12 mouse cellular contexts compared by ENCODE assay signal in genomic region chr5:100424252-100424651, GRCm38 (mm10). TPM values are rescaled to one million over a fixed set of nuclear protein-coding genes. Genes with fewer than 3 reads are reported as not detected.
DNase-seq lines count a peak whose midpoint lies in the region; ATAC-seq and TF ChIP-seq lines count a peak whose summit lies in the region.
"Had no signal": no experiment of that assay in that cellular context is flagged by ENCODE, and none has a peak within 500 bp of the region (broad histone marks: within the 10 kb centered on the region; RNA-seq: fewer than 3 reads in every experiment).

No protein-coding gene starts in this region.

- DNase-seq in heart, postnatal 10 days: no peak
- DNase-seq in limb, embryonic 14.5 days (ENCODE audit: low spot score): no peak
- DNase-seq in urinary bladder, postnatal 36 days (ENCODE audit: low spot score in 2 of 2): no peak
- no peak for DNase-seq in frontal cortex, postnatal 36 days (ENCODE audit: low spot score in 2 of 2)
- DNase-seq in thymus, adult 2 months: no peak
- DNase-seq: adrenal gland, postnatal 10 days; cerebellum, postnatal 25 days; kidney, postnatal 25 days; lung, postnatal 10 days had no signal

- intact Hi-C loops in heart, postnatal 10 days (cut with DNase I): no loop called here

- peaks cover 43% of the 10 kb centered on the region for H3K36me3 ChIP-seq in heart, embryonic 16.5 days (ENCODE audit: control insufficient read depth, insufficient read depth)
- H3K36me3 ChIP-seq in E14TG2a.4 (ENCODE audit: insufficient read depth, low read length): peaks cover 93% of the 10 kb centered on the region
- H3K36me3 ChIP-seq in forebrain, embryonic 15.5 days: peaks cover 78% of the 10 kb centered on the region
- H3K36me3 ChIP-seq in limb, embryonic 14.5 days (ENCODE audit: control insufficient read depth, insufficient read depth, low read length): peaks cover 83% of the 10 kb centered on the region
- peaks cover 21% of the 10 kb centered on the region for H3K36me3 ChIP-seq in thymus, adult 2 months (ENCODE audit: control insufficient read depth, insufficient read depth, low read length)

- 70% methylated on average over 3 of the region's 3 CpGs for WGBS in heart, embryonic 16.5 days
- WGBS in forebrain, embryonic 15.5 days: 78% methylated on average over 3 of the region's 3 CpGs
- WGBS in limb, embryonic 14.5 days: 82% methylated on average over 3 of the region's 3 CpGs
- 68% methylated on average over 3 of the region's 3 CpGs for WGBS in thymus, adult 2 months

- no peak for TF ChIP-seq POLR2A in limb, embryonic 14.5 days (IDR thresholded peaks at IDR 0.05; ENCODE audit: borderline replicate concordance, extremely low read depth, insufficient read depth, insufficient read length)
- no peak for TF ChIP-seq POLR2A in thymus, adult 2 months (IDR thresholded peaks at IDR 0.05; ENCODE audit: control insufficient read depth, extremely low read depth, insufficient read depth, low read length, poor library complexity)

- H3K27me3 ChIP-seq in heart, embryonic 16.5 days (ENCODE audit: control insufficient read depth, insufficient read depth, low read length): no peaks in the 10 kb centered on the region
- no peaks in the 10 kb centered on the region for H3K27me3 ChIP-seq in E14TG2a.4 (ENCODE audit: insufficient read depth, low read length)
- H3K27me3 ChIP-seq in forebrain, embryonic 15.5 days: no peaks in the 10 kb centered on the region
- H3K27me3 ChIP-seq in limb, embryonic 14.5 days (ENCODE audit: control insufficient read depth, insufficient read depth, low read length): no peaks in the 10 kb centered on the region
- H3K27me3 ChIP-seq in thymus, adult 2 months (ENCODE audit: control insufficient read depth, insufficient read depth, low read length): no peaks in the 10 kb centered on the region

- peak overlapping the region; percentile 17 for H3K4me3 ChIP-seq in heart, embryonic 16.5 days (ENCODE audit: low read length)
- peak overlapping the region; percentile 96 for H3K4me3 ChIP-seq in E14TG2a.4 (replicated peaks; ENCODE audit: low read length)
- no peak overlapping the region for H3K4me3 ChIP-seq in forebrain, embryonic 15.5 days
- no peak overlapping the region for H3K4me3 ChIP-seq in limb, embryonic 14.5 days (replicated peaks; ENCODE audit: low read length)
- no peak overlapping the region for H3K4me3 ChIP-seq in thymus, adult 2 months (ENCODE audit: control insufficient read depth, insufficient read depth, low read length)

- TF ChIP-seq CTCF in E14TG2a.4 (conservative IDR thresholded peaks at IDR 0.05; ENCODE audit: low read length): no peak
- TF ChIP-seq CTCF in thymus, adult 2 months (IDR thresholded peaks at IDR 0.05; ENCODE audit: borderline replicate concordance, control insufficient read depth, extremely low read depth, insufficient read depth, low read length, poor library complexity): no peak

- H3K9ac ChIP-seq in heart, embryonic 16.5 days (ENCODE audit: low read length): peak overlapping the region; percentile 56
- H3K9ac ChIP-seq in forebrain, embryonic 15.5 days (replicated peaks): peak overlapping the region; percentile 26; the same call in 1 of the 2 replicates
- H3K9ac ChIP-seq in limb, embryonic 14.5 days (ENCODE audit: low read depth, low read length, severe bottlenecking): no peak overlapping the region

- ATAC-seq in heart, embryonic 16.5 days (replicated peaks; ENCODE audit: extremely low read depth, insufficient read depth, low FRiP score): no peak
- ATAC-seq in forebrain, embryonic 15.5 days (replicated peaks): no peak
- no peak for ATAC-seq in limb, embryonic 14.5 days (ENCODE audit: low FRiP score, low read depth)

- no peaks in the 10 kb centered on the region for H3K9me3 ChIP-seq in heart, embryonic 16.5 days (replicated peaks; ENCODE audit: control insufficient read depth, low read length)
- no peaks in the 10 kb centered on the region for H3K9me3 ChIP-seq in E14TG2a.4 (ENCODE audit: low read length)
- H3K9me3 ChIP-seq in forebrain, embryonic 15.5 days: no peaks in the 10 kb centered on the region
- H3K9me3 ChIP-seq in limb, embryonic 14.5 days (ENCODE audit: control insufficient read depth, low read length): no peaks in the 10 kb centered on the region

- H3K4me2 ChIP-seq in heart, embryonic 16.5 days (ENCODE audit: low read depth, low read length): peak overlapping the region; percentile 23; the same call in 1 of the 2 replicates
- H3K4me2 ChIP-seq in forebrain, embryonic 15.5 days (replicated peaks): no peak overlapping the region
- H3K4me2 ChIP-seq in limb, embryonic 14.5 days (replicated peaks; ENCODE audit: low read depth, low read length, severe bottlenecking): peak overlapping the region; percentile 17; the same call in 1 of the 2 replicates

- peaks cover 30% of the 10 kb centered on the region for H3K4me1 ChIP-seq in heart, embryonic 16.5 days (ENCODE audit: control insufficient read depth, insufficient read depth, low read length)
- peaks cover 86% of the 10 kb centered on the region for H3K4me1 ChIP-seq in E14TG2a.4 (replicated peaks; ENCODE audit: low read depth, low read length)
- H3K4me1 ChIP-seq in forebrain, embryonic 15.5 days: peaks cover 59% of the 10 kb centered on the region
- H3K4me1 ChIP-seq in limb, embryonic 14.5 days (ENCODE audit: control insufficient read depth, insufficient read depth, low read length): peaks cover 20% of the 10 kb centered on the region
- H3K4me1 ChIP-seq in thymus, adult 2 months (replicated peaks; ENCODE audit: control insufficient read depth, insufficient read depth, low read length): peaks cover 9% of the 10 kb centered on the region

- H3K27ac ChIP-seq in heart, embryonic 16.5 days (ENCODE audit: low read length): peak overlapping the region; percentile 10; the same call in 1 of the 2 replicates
- no peak overlapping the region for H3K27ac ChIP-seq in forebrain, embryonic 15.5 days (replicated peaks)
- no peak overlapping the region for H3K27ac ChIP-seq in limb, embryonic 14.5 days (replicated peaks; ENCODE audit: low read depth, low read length)
- H3K27ac ChIP-seq in thymus, adult 2 months (ENCODE audit: control insufficient read depth, insufficient read depth, low read length): no peak overlapping the region

RNA-seq across cellular contexts. Expression of gene Sec31a, which starts 8.2 kb away (rescaled TPM):
- polyA plus RNA-seq in heart, embryonic 16.5 days (2015; fragmentation: Nextera tagmentation; extraction: Ambion mirVana): 149 and 150 TPM in 2 replicates
- total RNA-seq in heart, postnatal 10 days (2021): 100 to 1,000 TPM; 144 to 150 TPM
- 79.3 and 83.0 TPM in 2 replicates for polyA plus RNA-seq in forebrain, embryonic 15.5 days (2015; fragmentation: Nextera tagmentation; extraction: Ambion mirVana)
- 320 and 450 TPM in 2 replicates for polyA plus RNA-seq in limb, embryonic 14.5 days (2012; rRNA removed)
- 262 and 268 TPM in 2 replicates for polyA plus RNA-seq in limb, embryonic 14.5 days (2014; fragmentation: Nextera tagmentation; extraction: Ambion mirVana)
- 222 and 264 TPM in 2 replicates for polyA plus RNA-seq in thymus, adult 2 months (2012; rRNA removed)

Comparison
In these comparisons a context has a peak if more than half of its experiments do, and no peak if none do; other contexts are left out.
1. H3K4me3 ChIP-seq: peak in heart, embryonic 16.5 days (single experiment) and E14TG2a.4 (single experiment); none in forebrain, embryonic 15.5 days (single experiment), limb, embryonic 14.5 days (single experiment) and thymus, adult 2 months (single experiment).